Mouse (Mus musculus) cortical plate, adult 2 months (tissue): ENCODE measurements at regions not wholly inside any gene's neighbourhood (a gene's known extent, or its start where the extent isn't known, plus 50 kb on each side); places are given as distances from the start of the nearest gene placed in this dataset.

ENCODE experiments used
- CTCF ChIP-seq: fragments of 200-500 bp; IDR thresholded peaks from 2 replicates; pipeline ENCODE4 v1.5.1; 2011; ENCODE audit warnings: mild to moderate bottlenecking, control low read depth, low read length; ENCODE audit not compliant: insufficient read depth; ENCODE audit errors: extremely low read depth
- POLR2A ChIP-seq: fragments of 200-500 bp; IDR thresholded peaks from 2 replicates; pipeline ENCODE4 v1.6.1; 2011; ENCODE audit warnings: mild to moderate bottlenecking, low read length, control low read depth; ENCODE audit not compliant: insufficient read depth; ENCODE audit errors: extremely low read depth

- TF ChIP-seq POLR2A = no peak
- no peak for TF ChIP-seq CTCF
Observed at GRCm38 (mm10) chr13:83865932-83866685, 356.0 kb upstream of the Tmem161b start.
